Mouse (Mus musculus) forebrain, embryonic 13.5 days (tissue): ENCODE results near the gene Adad2. TPM values are rescaled to one million over a fixed set of nuclear protein-coding genes. Genes with fewer than 3 reads are reported as not detected.

ENCODE experiments used
- ATAC-seq: fragments of 200-750 bp; cut with Nextera tagmentation; 2 replicates; pipeline ENCODE4 v1.8.0; 2017
- H3K27ac ChIP-seq: fragments of 300-500 bp; sonication (generic); 2 replicates; pipeline ENCODE4 v1.5.1; 2015; ENCODE audit warnings: inconsistent platforms, mild to moderate bottlenecking, moderate library complexity
- H3K27me3 ChIP-seq: fragments of 300-500 bp; sonication (generic); 2 replicates; pipeline ENCODE4 v1.6.1; 2015; ENCODE audit warnings: mild to moderate bottlenecking, inconsistent platforms
- H3K36me3 ChIP-seq: fragments of 300-500 bp; sonication (generic); 2 replicates; pipeline ENCODE4 v1.6.1; 2015; ENCODE audit warnings: mild to moderate bottlenecking, inconsistent platforms; ENCODE audit not compliant: poor library complexity, severe bottlenecking
- H3K4me1 ChIP-seq: fragments of 300-500 bp; sonication (generic); 2 replicates; pipeline ENCODE4 v1.6.1; 2015; ENCODE audit warnings: inconsistent platforms
- H3K4me2 ChIP-seq: fragments of 300-500 bp; sonication (generic); 2 replicates; pipeline ENCODE4 v1.6.1; 2015; ENCODE audit warnings: inconsistent platforms, mild to moderate bottlenecking, moderate library complexity
- H3K4me3 ChIP-seq: fragments of 300-500 bp; sonication (generic); 2 replicates; pipeline ENCODE4 v1.5.1; 2015; ENCODE audit warnings: mild to moderate bottlenecking, inconsistent platforms
- H3K9ac ChIP-seq: fragments of 300-500 bp; sonication (generic); 2 replicates; pipeline ENCODE4 v1.6.1; 2015; ENCODE audit warnings: mild to moderate bottlenecking, inconsistent platforms
- H3K9me3 ChIP-seq: fragments of 300-500 bp; sonication (generic); replicated peaks from 2 replicates; pipeline ENCODE4 v1.6.1; 2016; ENCODE audit warnings: inconsistent platforms
- WGBS: fragments of 180-500 bp; shearing (Covaris S2); methylation state at CpG from one replicate; pipeline ENCODE4 v1.1.7; 2015; 5-methylcytosine and 5-hydroxymethylcytosine counted together
- polyA plus RNA-seq: library from polyadenylated mRNA; unstranded; fragments of >200 nt; fragmentation: Nextera tagmentation; extraction: Ambion mirVana; gene quantifications from 2 replicates; pipeline ENCODE4 v1.2.1, GENCODE M21; 2015

Adad2 gene
- polyA plus RNA-seq, 1 experiment from 2014 or later, result not detected

GRCm38 (mm10) chr8:119632909-119633308, 20.4 kb downstream of the Adad2 start:
- Histone ChIP-seq H3K4me1 (no peaks in the 10 kb centered on the region; the same call in 1 of the 2 replicates), H3K36me3 (no peaks in the 10 kb centered on the region), H3K27ac (no peak overlapping the region), H3K9ac (no peak overlapping the region), H3K9me3 (no peaks in the 10 kb centered on the region), H3K27me3 (peaks cover 36% of the 10 kb centered on the region), H3K4me2 (no peak overlapping the region; the same call in 1 of the 2 replicates), H3K4me3 (no peak overlapping the region)
- no peak for ATAC-seq
- 47% methylated on average over 29 of the region's 29 CpGs for WGBS

- 0 out of 2 replicates have a peak overlapping the region, but pooled peaks have one; percentile 12 for H3K9ac ChIP-seq
- H3K4me3 ChIP-seq, result no peak overlapping the region
- no peaks in the 10 kb centered on the region; the same call in 1 of the 2 replicates for H3K4me1 ChIP-seq
- H3K36me3 ChIP-seq, result no peaks in the 10 kb centered on the region
- no peak overlapping the region for H3K4me2 ChIP-seq
- H3K9me3 ChIP-seq, result no peaks in the 10 kb centered on the region
- ATAC-seq, result no peak
- H3K27me3 ChIP-seq, result peaks cover 36% of the 10 kb centered on the region
- 20% methylated on average over 14 of the region's 14 CpGs for WGBS
- H3K27ac ChIP-seq, result no peak overlapping the region
Observed at GRCm38 (mm10) chr8:119634616-119635336, 22.2 kb downstream of the Adad2 start.

GRCm38 (mm10) chr8:119635378-119635777, 22.8 kb downstream of the Adad2 start, which contains the start of gene Kcng4:
TSS of gene Kcng4 (minus strand) at chr8:119635680.
- H3K9me3 ChIP-seq, result no peaks in the 10 kb centered on the region
- no peak for ATAC-seq
- WGBS, result 37% methylated on average over 6 of the region's 6 CpGs
- no peaks in the 10 kb centered on the region; the same call in 1 of the 2 replicates for H3K4me1 ChIP-seq
- H3K9ac ChIP-seq, result 0 out of 2 replicates have a peak within 1 kb of the TSS, but pooled peaks have one; percentile 12
- no peak within 1 kb of the TSS for H3K4me3 ChIP-seq
- H3K36me3 ChIP-seq, result no peaks in the 10 kb centered on the region
- H3K27me3 ChIP-seq, result peaks cover 36% of the 10 kb centered on the region
- no peak within 1 kb of the TSS for H3K27ac ChIP-seq
- no peak within 1 kb of the TSS for H3K4me2 ChIP-seq

DNA sequence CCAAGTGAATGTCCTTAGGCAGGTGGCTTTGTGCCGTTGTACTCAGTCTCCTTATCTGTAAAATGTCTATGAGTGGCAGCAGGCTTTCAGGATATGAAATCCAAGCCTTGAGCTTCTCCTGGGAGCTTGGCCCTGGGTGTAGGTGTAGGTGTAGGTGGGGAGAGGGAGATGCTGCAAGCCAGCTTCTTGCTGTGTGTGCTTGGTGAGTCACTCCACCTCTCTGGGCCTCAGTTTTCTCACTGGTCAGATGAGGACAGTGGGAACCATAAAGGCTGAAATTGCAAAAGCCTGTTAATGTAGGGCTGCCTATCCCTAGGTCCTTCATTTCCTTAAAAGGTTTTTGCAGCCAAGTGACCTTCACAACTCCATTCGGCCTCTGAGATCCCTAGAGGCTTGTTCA, 23.4 kb downstream of the Adad2 start:
- ATAC-seq, result no peak
- 59% methylated on average over 2 of the region's 2 CpGs for WGBS
- Histone ChIP-seq H3K4me3 (no peak overlapping the region), H3K9me3 (no peaks in the 10 kb centered on the region), H3K9ac (no peak overlapping the region), H3K4me2 (no peak overlapping the region), H3K27ac (no peak overlapping the region), H3K36me3 (no peaks in the 10 kb centered on the region), H3K27me3 (peaks cover 36% of the 10 kb centered on the region), H3K4me1 (no peaks in the 10 kb centered on the region; the same call in 1 of the 2 replicates)

DNA sequence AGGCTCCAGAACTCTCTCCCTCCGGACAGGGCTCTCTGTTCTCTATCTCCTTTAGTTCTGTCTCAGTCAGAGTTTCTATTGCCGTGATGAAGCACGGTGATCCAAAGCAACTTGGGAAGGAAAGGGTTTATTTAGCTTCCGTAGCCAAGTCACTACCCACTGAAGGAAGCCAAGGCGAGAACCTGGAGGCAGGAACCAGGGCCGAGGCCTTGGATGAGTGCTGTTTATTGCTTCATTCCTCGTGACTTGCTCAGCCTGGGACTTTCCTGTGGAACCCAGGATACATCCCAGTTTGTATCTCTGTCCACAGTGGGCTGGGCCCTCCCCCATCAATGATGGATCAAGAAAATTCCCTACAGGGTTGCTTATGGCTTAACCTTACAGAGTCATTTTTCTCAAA, 24.2 kb downstream of the Adad2 start:
- WGBS, result 63% methylated on average over 7 of the region's 7 CpGs
- no peak overlapping the region for H3K27ac ChIP-seq

GRCm38 (mm10) chr8:119637381-119637780, 24.8 kb downstream of the Adad2 start:
- WGBS, result 87% methylated on average over 4 of the region's 4 CpGs

More for the DNA sequence above, 24.2 kb downstream of the Adad2 start:
- Histone ChIP-seq H3K4me3 (no peak overlapping the region), H3K9ac (no peak overlapping the region), H3K36me3 (no peaks in the 10 kb centered on the region), H3K9me3 (no peaks in the 10 kb centered on the region), H3K27me3 (peaks cover 36% of the 10 kb centered on the region), H3K4me2 (no peak overlapping the region), H3K4me1 (no peaks in the 10 kb centered on the region; the same call in 1 of the 2 replicates)
- ATAC-seq, result no peak

GRCm38 (mm10) chr8:119638261-119638660, 25.7 kb downstream of the Adad2 start:
- no peaks in the 10 kb centered on the region; the same call in 1 of the 2 replicates for H3K4me1 ChIP-seq
- no peaks in the 10 kb centered on the region for H3K9me3 ChIP-seq
- no peak overlapping the region for H3K4me2 ChIP-seq
- 57% methylated on average over 6 of the region's 6 CpGs for WGBS
- H3K27me3 ChIP-seq, result peaks cover 28% of the 10 kb centered on the region
- H3K9ac ChIP-seq, result no peak overlapping the region
- no peak overlapping the region for H3K4me3 ChIP-seq
- ATAC-seq, result no peak
- H3K27ac ChIP-seq, result no peak overlapping the region
- H3K36me3 ChIP-seq, result no peaks in the 10 kb centered on the region

More at GRCm38 (mm10) chr8:119637381-119637780, 24.8 kb downstream of the Adad2 start:
- no peak overlapping the region for H3K4me2 ChIP-seq
- H3K27me3 ChIP-seq, result peaks cover 36% of the 10 kb centered on the region
- no peaks in the 10 kb centered on the region for H3K9me3 ChIP-seq
- H3K9ac ChIP-seq, result no peak overlapping the region
- H3K4me1 ChIP-seq, result no peaks in the 10 kb centered on the region; the same call in 1 of the 2 replicates
- H3K27ac ChIP-seq, result no peak overlapping the region
- H3K36me3 ChIP-seq, result no peaks in the 10 kb centered on the region
- no peak overlapping the region for H3K4me3 ChIP-seq
- ATAC-seq, result no peak

DNA sequence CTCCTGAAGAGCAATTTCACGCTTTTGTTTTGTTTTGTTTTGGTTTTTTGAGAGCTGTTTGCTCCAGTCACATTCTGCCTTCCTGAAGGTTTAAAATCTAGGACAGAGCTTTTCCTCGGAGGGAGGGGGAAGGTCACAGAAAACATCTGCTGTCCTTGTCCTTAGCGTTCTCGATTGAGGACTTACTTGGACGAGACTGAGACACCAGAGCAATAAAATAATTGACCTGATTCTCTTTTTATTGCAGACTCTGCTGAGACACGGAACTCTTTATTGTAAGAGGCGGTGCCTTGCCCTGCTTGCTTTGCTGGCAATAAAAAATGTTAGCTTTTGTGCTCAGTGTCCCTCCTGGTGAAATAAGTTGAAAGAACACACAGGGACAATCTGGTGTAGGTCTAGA, 27.3 kb downstream of the Adad2 start:
- no peak overlapping the region for H3K4me2 ChIP-seq
- H3K9me3 ChIP-seq, result no peaks in the 10 kb centered on the region
- H3K27me3 ChIP-seq, result peaks cover 13% of the 10 kb centered on the region
- 73% methylated on average over 7 of the region's 7 CpGs for WGBS
- no peak overlapping the region for H3K9ac ChIP-seq
- H3K27ac ChIP-seq, result no peak overlapping the region
- no peaks in the 10 kb centered on the region for H3K36me3 ChIP-seq
- no peaks in the 10 kb centered on the region; the same call in 1 of the 2 replicates for H3K4me1 ChIP-seq
- no peak overlapping the region for H3K4me3 ChIP-seq
- no peak for ATAC-seq

GRCm38 (mm10) chr8:119641058-119641457, 28.5 kb downstream of the Adad2 start:
- Histone ChIP-seq H3K36me3 (no peaks in the 10 kb centered on the region), H3K27me3 (0 out of 2 replicates have a peak, but pooled peaks cover 1% of the 10 kb centered on the region), H3K9ac (no peak overlapping the region), H3K4me2 (no peak overlapping the region), H3K27ac (no peak overlapping the region), H3K4me1 (no peaks in the 10 kb centered on the region), H3K4me3 (no peak overlapping the region), H3K9me3 (no peaks in the 10 kb centered on the region)
- no peak for ATAC-seq
- WGBS, result 90% methylated on average over 5 of the region's 5 CpGs

- no peak for ATAC-seq
- Histone ChIP-seq H3K27me3 (no peaks in the 10 kb centered on the region), H3K4me3 (no peak overlapping the region), H3K4me1 (no peaks in the 10 kb centered on the region), H3K9me3 (peaks cover 11% of the 10 kb centered on the region; the same call in 1 of the 2 replicates), H3K36me3 (no peaks in the 10 kb centered on the region), H3K27ac (no peak overlapping the region), H3K4me2 (no peak overlapping the region), H3K9ac (no peak overlapping the region)
- 100% methylated on average over 1 of the region's 1 CpGs for WGBS
Observed at GRCm38 (mm10) chr8:119642960-119643359, 30.4 kb downstream of the Adad2 start.

- Histone ChIP-seq H3K27ac (no peak overlapping the region), H3K4me2 (no peak overlapping the region)
- ATAC-seq, result no peak
Observed at GRCm38 (mm10) chr8:119644429-119644960, 31.9 kb downstream of the Adad2 start.

GRCm38 (mm10) chr8:119644981-119645597, 32.5 kb downstream of the Adad2 start:
- H3K36me3 ChIP-seq, result no peaks in the 10 kb centered on the region
- no peak overlapping the region for H3K4me3 ChIP-seq
- ATAC-seq, result no peak
- H3K4me1 ChIP-seq, result no peaks in the 10 kb centered on the region
- 55% methylated on average over 18 of the region's 18 CpGs for WGBS
- H3K9me3 ChIP-seq, result peaks cover 11% of the 10 kb centered on the region; the same call in 1 of the 2 replicates
- no peak overlapping the region for H3K4me2 ChIP-seq
- H3K27me3 ChIP-seq, result no peaks in the 10 kb centered on the region
- H3K9ac ChIP-seq, result no peak overlapping the region
- 0 out of 2 replicates have a peak overlapping the region, but pooled peaks have one; percentile 38 for H3K27ac ChIP-seq

More at GRCm38 (mm10) chr8:119644429-119644960, 31.9 kb downstream of the Adad2 start:
- Histone ChIP-seq H3K9ac (no peak overlapping the region), H3K4me1 (no peaks in the 10 kb centered on the region), H3K36me3 (no peaks in the 10 kb centered on the region), H3K4me3 (no peak overlapping the region), H3K9me3 (peaks cover 11% of the 10 kb centered on the region; the same call in 1 of the 2 replicates), H3K27me3 (no peaks in the 10 kb centered on the region)
- 72% methylated on average over 17 of the region's 17 CpGs for WGBS
